Mouse (Mus musculus): ENCODE results near the gene Sf1.

Sf1 gene

DNA sequence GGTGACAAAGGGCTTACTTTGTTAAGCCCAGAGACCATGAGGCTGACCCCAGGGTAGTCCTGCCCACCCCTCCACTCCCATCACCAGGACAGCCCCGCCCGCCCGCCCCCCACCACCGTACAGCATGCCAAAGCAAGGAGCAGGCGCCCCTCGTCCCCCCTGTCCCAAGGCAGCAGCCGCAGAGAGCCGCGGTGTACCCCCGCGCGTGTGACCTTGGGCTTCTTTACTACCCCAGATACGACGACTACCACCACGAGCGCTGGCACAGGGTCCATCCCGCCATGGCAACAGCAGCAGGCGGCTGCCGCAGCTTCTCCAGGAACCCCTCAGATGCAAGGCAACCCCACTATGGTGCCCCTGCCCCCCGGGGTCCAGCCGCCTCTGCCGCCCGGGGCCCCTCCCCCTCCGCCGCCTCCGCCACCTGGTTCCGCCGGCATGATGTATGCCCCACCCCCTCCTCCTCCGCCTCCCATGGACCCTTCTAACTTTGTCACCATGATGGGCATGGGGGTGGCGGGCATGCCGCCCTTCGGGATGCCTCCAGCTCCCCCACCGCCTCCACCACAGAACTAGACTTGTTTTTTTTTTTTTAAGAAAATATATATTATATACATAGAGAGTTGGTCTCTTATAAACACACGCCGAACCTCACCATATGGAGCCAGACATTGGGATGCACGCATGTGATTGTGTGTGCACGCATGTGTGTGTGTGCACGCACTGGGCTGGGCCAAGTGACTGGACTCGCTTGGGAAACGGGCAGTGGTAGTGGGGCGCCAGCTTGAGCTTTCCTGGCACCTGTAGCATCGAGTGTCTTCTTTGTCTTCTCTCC, 12.1 kb downstream of the Sf1 start:
- DNase-seq (ENCODE audit: low spot score), result no peak

DNA sequence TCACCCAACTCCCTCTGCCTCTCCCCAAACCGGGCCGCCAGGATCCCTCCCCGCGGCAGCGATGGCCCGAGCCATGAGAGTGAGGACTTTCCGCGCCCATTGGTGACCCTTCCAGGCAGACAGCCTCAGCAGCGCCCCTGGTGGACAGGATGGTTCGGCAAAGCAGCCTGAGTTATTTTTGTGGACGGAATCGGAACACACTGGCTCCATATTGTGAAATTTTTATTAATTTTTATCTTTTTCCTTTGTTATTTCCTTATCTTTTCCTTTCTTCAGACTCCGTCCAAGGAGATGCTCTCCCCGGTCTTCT, 12.7 kb downstream of the Sf1 start:
- DNase-seq (ENCODE audit: low spot score), result peak; percentile 58

DNA sequence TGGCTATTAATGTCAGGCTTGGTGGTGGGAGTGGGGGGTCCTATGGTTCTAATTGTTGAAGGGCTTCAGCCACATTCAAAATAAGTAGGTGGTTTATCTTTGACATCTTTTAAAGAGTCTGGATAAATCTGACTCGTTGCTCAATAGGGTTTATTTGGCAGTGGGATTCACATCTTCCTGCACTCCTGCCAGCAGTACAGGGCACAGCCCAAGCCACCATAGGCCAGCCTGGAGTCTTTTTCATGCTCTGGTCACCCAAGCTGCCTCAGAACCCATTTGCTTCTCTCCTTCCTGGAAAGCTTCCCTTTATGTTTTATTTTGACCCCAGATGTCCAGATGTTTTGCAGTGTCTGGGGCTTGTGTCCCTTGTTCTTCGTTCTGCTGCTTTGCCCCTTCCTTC, 13.2 kb downstream of the Sf1 start:
- no peak for DNase-seq (ENCODE audit: low spot score)

DNA sequence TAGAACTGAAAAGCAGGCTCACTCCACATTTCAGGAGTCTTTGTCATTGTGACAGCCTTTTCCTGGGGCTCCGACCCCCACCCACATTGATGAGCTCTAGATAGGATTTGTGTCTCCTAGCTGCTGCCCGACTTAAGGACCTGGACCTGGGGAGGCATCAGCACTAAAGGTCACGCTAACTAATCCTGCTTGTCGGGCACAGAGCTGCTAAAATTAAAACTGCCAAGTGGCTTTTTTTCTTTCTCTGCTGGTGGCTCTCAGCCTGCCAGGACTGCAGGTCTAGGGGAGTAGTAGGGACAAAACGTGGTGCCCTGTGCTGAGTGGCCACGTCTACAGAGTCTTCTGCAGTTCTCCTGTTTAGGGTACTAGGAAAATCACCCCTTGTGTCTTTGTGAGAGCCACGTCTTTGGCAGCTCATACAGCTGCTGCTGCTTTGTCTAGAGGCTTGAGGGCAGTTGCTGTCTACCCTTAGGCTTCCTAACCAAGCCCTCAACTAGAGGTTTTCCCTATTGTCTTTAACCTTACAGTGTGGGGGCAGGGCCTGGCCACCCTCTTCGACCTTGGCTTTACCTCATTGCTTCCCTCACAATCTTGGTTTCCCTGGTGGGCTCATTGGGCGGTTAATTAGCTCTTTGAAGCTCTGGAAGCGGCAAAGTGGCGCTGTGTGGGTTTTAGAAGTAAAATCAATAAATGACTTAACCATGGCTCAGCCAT, 14.0 kb downstream of the Sf1 start:
- DNase-seq (ENCODE audit: low spot score), result no peak

DNA sequence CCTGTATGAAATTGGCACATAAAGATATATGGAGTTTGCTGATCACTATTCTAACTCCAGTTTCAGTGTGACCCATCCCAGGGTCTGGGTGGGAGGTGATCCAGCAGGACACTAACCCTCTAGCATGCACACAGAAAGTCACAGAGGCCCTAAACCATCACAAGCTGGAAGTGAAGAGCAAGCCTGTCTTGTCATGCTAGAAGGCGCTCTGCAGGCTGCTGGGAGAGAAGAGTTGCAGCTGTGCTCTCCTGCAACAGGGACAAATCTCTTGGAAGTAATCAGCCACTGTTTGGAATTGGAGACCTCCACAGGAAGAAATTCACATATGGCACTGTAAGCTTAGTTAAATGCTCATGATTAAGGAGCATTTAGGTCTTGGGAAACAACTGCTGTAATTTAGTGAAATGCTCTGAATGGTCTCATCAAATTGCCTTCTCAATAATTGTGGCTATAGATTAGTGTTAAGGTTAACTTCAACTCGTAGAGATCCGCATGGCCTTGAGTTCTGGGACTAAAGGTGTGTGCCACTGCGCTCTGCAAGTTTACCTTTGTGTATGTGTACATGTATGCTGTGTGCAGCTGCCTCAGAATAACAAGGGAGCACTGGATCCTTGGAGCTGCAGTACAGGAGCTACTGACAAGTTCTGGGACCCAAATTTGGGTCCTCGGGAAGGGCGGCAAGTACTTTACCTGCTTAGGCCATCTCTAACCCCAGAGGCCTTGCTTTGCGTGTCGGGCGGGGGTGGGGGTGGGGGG, 17.1 kb downstream of the Sf1 start:
- DNase-seq (ENCODE audit: low spot score), result no peak

DNA sequence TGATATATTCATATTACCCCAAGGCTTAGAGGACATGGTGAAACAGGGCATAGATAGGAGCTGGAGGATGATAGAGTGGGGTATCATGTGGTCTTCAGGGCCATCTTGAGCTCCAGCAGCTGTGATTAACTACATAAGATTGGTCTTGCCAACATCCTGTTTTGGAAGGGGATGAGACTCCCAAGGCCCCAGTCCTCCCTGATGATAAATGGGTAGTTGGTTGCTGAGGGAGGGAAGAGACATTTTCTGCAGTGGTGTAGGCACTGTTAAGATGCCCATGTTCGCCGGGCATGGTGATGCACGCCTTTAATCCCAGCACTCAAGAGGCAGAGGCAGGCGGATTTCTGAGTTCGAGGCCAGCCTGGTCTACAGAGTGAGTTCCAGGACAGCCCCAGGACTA, 17.7 kb downstream of the Sf1 start:
- DNase-seq (ENCODE audit: low spot score), result no peak

DNA sequence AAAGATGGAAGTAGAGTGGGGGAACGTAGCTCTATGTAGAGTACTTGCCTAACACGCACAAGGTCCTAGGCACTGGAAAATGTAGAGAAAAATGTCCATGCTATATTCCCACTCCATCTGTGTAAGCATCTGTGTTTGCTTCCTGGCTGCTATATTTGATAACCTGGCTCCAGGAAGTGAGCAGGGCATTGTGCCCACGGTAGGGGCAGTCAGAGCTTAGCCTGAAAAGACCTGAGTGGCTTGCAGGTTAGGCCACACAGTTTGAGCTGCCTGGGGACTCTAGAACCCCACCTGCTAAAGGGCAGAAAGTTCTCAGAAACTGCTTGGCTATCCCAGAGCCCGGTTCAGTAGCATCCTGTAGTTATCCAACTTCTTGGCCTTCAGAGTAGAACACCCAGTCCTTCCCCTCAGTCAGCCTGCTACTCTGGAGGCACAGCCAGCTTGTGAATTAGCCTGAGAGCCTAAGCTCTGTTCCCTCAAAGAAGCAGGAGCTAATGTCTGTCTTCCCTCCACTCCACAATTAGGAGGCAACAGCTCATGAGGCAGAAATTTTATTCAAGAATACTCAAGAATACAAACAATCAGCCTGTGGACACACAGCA, 18.9 kb downstream of the Sf1 start:
- no peak for DNase-seq (ENCODE audit: low spot score)

DNA sequence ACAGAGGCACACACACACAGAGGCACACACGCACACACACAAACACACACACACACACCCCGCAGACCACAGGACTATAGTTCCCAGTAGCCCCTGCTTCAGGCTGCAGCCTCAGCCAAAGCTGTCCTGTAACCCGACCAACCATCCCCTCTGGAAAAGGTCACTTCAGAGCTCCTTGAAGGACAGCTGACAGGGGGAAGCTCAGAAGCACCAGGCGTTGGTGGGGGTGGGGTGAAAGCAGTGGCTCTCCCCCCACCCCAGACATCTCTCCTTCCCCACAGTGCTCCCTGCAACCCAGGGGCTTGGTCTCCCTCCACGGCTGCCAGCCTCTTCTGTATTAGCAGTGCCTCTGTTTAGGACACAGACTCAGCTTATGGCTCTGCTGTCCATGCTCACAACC, 20.0 kb downstream of the Sf1 start:
- DNase-seq (ENCODE audit: low spot score), result no peak

DNA sequence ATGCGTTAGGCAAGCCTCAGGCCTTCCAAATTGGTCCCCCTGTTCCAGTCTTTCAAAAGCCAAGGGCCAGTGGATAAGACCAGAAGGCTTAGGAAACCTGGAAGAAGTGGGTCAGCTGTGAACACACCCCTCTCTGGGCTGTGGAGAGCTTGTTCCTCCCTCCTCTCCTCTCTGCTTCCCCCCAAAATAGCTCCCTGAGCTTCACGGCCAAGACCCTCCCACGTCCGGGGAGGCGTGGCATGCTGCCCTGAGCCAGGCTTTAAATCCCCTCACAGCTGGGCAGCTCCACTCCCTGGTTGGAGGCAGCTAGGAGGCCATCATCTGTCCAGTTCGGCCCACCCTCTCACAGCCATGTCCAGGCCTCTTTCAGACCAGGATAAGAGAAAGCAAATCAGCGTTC, 20.6 kb downstream of the Sf1 start, which contains the start of gene Pygm:
Gene Pygm (plus strand): TSS at position 272 of the 400 bp plus-strand sequence.
- peak; percentile 54 for DNase-seq (ENCODE audit: low spot score)

DNA sequence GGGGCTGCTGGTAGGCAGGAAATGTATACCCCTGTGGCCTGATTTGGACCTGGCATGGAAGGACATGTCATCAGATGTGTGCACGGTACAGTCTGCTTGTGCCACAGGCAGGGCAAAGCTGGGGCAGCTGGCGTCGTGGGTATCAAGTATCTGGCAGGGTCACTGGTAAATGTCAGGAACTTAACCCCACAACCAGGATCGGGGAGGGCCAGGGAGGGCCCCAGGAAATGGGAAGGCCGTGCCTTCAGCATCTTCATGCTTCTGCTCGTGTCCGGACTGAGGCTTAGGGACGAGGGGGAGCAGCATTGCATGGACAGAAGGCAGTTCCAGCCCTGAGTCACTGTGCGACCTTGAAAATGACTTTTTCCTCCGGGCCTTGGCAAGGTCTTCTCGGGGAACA, 21.5 kb downstream of the Sf1 start:
- DNase-seq (ENCODE audit: low spot score), result no peak

DNA sequence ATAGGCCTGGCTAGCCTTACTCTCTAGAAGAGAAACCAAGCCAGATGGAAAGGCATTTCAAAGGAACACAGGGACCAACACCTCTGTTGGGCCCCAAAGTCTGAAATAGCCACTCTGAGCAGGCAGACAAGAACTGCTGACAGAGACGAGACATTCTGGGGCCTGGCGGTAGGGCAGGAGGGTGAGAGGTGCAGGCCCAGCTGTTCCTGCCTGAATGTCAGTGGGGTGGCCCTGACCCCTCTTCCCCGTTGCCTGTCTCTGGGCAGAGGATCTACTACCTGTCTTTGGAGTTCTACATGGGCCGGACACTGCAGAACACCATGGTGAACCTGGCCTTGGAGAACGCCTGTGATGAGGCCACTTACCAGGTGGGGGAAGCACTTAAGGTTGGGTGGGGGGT, 21.9 kb downstream of the Sf1 start:
- DNase-seq (ENCODE audit: low spot score), result no peak

DNA sequence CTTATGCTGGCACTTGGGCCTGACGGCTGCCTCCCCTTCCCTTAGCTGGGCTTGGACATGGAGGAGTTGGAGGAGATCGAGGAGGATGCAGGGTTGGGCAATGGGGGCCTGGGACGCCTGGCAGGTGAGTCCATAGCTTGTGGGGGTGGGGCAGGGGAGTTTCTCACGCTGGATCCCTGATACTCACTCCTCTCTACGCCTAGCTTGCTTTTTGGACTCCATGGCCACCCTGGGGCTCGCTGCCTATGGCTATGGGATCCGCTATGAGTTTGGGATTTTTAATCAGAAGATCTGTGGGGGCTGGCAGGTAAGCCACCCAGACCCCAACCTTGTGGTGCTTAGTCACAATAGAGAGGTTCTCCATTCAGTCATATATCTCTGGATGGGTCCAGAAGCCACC, 22.3 kb downstream of the Sf1 start:
- no peak for DNase-seq (ENCODE audit: low spot score)

DNA sequence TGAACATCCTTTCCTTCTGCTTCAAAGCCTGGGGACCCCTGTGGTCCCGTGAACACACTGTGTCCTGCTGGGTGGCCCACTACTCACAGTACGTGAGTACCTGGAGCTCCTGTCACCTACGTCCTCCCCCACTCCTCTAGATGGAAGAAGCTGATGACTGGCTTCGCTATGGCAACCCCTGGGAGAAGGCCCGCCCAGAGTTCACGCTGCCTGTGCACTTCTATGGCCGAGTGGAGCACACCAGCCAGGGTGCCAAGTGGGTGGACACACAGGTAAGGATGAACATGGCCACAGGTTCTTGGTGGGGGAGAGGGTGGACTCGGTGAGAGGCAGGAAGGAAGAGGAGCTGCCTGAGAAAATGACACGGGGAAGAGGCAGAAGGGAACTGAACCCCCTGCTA, 22.7 kb downstream of the Sf1 start:
- DNase-seq (ENCODE audit: low spot score), result no peak

DNA sequence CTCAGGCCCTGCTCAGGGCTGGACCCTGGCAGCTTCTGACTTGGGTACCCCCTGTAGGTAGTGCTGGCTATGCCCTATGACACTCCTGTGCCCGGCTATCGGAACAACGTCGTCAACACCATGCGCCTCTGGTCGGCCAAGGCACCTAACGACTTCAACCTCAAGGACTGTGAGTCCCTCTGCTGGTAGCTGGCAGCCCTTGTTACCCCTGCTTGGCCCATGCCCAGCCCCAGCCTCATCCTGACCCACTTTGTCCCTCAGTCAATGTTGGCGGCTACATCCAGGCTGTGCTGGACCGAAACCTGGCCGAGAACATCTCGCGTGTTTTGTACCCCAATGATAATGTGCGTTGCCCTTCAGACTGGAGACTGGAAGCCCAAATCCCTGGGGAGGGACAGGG, 24.5 kb downstream of the Sf1 start:
- DNase-seq (ENCODE audit: low spot score), result no peak

DNA sequence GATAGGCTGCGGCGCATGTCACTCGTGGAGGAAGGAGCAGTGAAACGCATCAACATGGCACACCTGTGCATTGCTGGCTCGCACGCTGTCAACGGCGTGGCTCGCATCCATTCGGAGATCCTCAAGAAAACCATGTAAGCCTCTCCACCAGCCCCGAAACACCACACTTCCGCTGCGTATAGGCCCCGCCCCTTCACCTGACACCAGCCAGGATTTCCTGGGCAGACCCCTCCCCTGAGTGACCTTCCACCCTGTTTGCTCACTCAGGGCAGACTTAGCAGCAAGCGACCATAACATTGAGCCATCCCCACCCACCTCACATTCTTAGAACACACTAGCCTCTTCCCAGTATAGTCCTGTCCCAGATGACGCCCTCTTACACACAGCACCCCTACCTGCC, 26.3 kb downstream of the Sf1 start:
- DNase-seq (ENCODE audit: low spot score), result no peak

DNA sequence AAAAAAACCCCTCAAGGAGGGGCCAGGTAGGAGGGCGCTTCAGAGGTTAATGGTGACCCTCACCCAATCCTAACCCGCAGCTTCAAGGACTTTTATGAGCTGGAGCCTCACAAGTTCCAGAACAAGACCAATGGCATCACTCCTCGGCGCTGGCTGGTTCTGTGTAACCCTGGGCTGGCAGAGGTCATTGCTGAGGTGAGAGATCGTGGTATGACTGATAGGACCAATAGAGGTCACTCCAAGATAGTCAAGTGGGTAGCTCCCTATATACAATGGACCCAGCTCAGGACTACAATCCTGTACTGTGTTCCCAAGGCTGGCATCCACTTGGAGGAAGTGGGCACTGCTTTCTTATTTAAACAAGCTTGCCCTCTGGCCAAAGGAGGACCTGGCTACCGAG, 26.8 kb downstream of the Sf1 start:
- DNase-seq (ENCODE audit: low spot score), result no peak

DNA sequence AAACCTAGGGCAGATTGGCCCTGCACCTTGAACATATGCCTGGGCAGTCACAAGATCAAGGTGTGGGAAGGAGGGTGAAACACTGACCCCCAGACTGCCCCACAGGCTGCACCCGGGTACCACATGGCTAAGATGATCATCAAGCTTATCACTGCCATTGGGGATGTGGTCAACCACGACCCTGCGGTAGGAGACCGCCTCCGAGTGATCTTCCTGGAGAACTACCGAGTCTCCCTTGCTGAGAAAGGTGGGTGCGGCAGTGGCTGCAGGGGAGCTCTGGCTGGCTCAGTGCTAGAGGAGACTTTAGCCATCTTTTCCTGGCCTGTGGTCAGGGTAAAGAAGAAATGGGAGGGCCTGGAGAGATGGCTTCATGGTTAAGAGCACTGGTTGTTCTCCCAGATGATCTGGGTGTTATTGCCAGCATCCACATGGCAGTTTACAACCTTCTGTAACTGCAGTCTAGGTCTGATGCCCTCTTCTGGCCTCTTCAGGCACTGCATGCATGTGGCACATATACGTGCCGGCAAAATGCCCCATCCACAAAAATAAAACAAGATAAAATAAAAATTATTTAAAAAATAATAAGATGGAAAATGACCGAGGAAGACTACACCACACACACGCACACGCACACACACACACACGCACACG, 29.4 kb downstream of the Sf1 start:
- DNase-seq (ENCODE audit: low spot score), result no peak

DNA sequence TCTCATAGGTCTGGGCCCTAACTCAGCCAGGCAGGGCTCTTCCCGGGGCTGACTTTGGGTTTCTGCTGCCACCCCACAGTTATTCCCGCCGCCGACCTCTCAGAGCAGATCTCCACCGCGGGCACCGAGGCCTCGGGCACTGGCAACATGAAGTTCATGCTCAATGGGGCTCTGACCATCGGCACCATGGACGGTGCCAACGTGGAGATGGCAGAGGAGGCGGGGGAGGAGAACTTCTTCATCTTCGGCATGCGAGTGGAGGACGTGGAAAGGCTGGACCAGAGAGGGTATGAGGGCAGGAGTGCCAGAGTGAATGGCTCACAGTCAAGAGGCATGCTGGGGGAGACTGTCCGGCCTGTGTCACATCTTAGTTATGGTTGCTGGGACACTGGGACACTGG, 30.1 kb downstream of the Sf1 start:
- no peak for DNase-seq (ENCODE audit: low spot score)

DNA sequence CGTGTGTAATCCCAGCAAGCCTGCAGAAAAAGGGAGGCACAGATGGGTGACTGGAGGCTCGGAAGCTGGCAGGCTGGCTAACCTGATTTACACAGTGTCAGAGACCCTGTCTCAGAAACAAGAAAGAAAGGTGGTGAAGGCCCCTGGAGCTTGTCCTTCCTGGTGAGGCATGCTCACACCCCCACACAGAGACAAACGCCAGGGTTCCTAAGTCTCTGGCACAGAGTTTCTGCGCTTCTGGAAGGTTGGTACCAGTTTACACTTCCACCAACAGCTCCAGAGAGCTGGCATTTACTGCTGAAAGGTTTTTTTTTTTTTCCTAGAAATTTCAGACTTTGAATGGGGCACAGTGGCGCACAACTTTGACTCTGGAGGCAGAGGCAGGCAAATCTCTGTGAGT, 32.7 kb downstream of the Sf1 start:
- no peak for DNase-seq (ENCODE audit: low spot score)

DNA sequence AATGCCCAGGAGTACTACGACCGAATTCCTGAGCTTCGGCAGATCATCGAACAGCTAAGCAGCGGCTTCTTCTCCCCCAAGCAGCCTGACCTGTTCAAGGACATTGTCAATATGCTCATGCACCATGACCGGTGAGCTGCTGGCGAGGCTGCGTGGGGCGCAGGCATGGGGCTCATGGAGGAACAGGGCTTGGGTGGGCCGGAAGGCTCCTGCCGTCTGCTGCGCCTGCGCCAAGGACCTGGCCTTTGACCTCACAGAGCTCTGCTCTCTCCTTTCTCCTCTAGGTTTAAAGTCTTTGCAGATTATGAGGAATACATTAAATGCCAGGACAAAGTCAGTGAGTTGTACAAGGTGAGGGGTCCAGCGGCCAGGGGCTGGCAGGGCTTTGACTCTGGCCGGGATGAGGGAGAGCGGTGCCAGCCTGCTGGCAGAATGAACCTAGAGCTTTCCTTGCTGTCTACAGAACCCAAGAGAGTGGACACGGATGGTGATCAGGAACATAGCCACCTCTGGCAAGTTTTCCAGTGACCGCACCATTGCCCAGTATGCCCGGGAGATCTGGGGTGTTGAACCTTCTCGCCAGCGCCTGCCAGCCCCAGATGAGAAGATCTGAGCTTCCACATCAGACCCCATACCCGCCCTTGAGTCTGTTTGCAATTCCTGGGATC, 34.2 kb downstream of the Sf1 start:
- DNase-seq (ENCODE audit: low spot score), result no peak

DNA sequence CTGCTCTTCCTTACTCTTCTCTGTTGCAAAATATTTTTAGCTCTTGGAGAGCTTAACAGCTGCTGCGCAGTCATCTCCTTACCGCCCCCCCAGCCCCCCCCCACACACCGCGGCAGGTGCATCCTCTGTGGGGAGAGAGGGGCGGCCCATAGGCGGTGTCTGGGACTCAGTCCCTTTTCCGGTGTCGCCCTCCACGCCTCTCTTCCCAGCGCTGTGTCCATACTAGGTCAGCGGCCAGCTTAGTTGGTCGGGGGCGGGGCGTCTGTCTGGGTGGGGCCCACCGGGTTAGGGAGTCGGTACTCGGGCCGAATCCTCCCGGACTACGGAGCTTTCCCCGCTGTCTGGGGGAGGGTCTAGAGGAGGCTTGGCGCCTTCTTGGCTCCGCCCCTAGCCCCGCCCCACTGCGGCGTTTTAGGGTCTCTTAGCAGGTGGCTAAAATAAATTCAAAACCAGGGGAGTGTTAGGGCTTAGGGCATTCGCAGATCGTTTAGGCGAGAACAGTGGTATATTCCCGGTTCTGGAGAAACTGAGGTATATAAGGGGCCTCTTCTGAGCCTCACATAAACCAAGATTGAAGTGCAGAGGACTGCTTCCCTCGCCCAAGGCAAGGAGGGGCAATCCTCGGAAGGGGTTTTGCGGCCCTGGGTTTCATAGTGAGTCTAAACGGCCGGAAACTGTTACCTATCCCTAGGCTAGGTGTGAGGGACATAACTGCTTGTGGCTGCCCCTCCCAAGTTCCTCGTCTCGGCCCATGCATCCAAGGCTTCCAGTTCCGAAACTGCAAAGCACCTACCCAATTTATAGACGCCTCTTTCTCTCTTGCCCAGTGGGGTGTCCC, 35.2 kb downstream of the Sf1 start:
- DNase-seq (ENCODE audit: low spot score), result peak; percentile 55
